Mouse (Mus musculus) kidney, adult 9 months (tissue): ENCODE measurements around the gene Ubl4b.

ENCODE experiments used
- DNase-seq: peaks from one replicate; pipeline ENCODE4 v3.0.0; 2022

Gene Ubl4b

DNA sequence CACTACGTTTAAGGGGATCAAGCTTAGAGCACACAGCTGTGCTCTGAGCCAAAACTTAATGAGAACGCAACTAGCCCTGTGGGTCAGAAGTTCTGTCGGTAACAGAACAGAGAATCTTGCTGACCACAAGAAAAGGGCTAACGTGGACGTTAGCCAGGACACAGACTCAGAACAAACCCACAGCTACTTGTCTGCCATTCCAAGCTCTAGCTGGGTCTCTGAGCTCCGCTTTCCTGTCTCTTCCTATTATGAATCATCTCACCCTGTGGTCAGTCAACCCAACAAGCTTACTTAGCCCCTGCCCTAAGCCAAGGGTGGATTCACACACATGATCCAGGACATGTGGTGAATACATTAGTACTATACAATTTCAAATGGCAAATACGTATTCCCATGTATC lies 12.9 kb upstream of the Ubl4b start:
- peak; percentile 36 for DNase-seq

GRCm38 (mm10) chr3:107565331-107565730 lies 10.5 kb upstream of the Ubl4b start:
- DNase-seq, result no peak

DNA sequence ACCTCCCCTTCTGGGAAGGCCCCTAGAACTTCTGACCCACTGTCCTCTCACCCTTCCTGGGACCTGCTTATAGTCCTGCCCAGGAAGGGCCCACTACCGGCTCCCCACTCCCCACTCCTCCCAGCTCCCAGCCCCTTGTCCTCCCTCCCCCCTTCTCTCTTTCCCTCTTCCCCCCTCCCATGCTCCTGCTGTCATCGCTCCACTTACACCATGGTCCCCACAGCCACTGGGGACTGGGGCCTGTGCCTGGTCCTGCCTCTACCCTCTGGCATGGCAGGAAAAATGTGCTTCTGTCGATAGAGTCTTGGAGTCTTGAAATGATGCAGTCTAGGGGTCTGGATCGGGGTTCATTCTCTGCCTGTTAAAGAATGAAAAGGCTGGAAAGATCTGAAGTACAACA lies 9.0 kb upstream of the Ubl4b start:
- DNase-seq, result no peak

- no peak for DNase-seq
Observed at GRCm38 (mm10) chr3:107562591-107562990, 7.7 kb upstream of the Ubl4b start.

DNA sequence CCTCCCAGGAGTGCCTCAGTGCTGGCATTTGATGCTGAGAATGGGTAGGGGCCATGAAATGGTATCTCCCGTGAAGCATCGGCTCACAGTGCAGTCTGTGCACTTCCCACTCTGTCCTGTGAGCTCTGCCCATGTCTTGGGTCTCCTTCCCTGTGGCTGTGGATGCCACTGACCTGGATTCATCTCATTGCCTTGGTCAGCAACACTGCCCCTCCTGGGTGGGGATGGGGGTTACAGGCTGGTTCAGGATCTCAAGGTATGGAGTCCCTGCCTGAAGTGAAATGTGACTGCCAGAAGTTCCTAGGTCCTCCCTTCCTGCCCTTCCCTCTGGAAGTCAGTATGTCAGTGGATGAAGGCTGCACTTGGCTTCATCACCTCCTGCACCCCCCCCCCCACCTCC lies 7.2 kb upstream of the Ubl4b start:
- DNase-seq, result no peak

DNA sequence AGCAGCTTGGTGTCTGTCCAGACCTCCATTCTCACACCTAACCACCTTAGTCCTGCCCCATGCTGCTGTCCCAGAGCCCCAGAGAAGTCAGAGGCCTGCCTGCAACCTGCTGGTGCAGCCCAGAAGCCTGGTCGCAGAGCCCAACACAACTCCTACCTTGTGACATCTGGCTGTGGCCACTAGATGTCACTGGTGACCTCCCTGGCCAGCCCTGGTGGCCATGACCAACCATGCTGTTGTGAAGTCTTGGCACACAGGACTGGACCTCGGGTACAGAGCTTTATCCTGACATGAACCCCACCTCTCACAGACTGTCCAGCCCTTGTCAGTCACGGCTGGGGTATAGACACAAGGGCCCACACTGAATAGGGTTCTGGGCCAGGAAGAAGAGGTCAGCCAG lies 4.3 kb upstream of the Ubl4b start:
- peak; percentile 77 for DNase-seq

DNA sequence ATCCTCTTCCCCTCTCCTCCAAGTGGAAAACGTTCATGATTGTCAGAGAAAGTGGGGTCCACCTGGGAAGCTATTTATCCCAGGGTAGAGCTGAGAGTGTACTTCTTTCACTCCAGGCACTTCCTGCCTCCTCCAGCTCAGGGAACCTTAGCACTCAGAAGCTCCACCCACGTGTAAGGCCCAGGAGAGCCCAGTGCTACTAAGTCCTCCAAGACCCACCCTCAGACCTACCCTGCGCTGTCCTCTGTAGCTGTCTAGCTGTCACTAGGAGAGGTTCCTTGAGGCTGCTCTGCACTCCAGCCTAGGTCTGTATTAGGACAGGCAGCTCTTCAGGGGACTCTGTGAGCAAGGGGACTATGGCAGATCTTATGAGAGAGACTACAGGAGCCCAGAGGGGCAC lies 3.9 kb upstream of the Ubl4b start:
- DNase-seq, result no peak

GRCm38 (mm10) chr3:107550409-107551049 lies 4.3 kb downstream of the Ubl4b start:
- peak; percentile 62 for DNase-seq

GRCm38 (mm10) chr3:107546956-107547355 lies 7.9 kb downstream of the Ubl4b start:
- peak; percentile 80 for DNase-seq

GRCm38 (mm10) chr3:107545716-107546412 lies 9.0 kb downstream of the Ubl4b start:
- DNase-seq, result peak; percentile 15

GRCm38 (mm10) chr3:107545278-107545677 lies 9.6 kb downstream of the Ubl4b start:
- no peak for DNase-seq

- DNase-seq, result no peak
Observed at GRCm38 (mm10) chr3:107543158-107544080, 11.5 kb downstream of the Ubl4b start.

DNA sequence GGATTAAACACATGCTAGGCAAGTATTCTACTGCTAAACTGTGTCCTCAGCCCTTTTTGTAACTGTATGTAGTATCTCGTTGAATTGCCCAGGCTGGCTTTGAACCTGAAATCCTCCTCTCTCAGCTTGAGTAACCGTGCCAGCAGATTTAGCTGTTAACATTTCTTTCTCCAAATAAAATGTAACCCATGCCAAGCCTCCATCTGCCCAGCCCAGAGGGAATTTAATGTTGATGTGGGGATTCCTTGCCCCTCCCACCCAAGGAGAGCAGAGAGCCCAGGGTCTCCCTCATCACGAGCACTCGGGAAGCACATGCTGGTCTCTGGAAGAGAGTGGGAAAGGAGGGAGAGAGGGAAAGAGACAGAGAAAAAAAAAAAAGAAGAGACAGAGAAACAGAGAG lies 12.3 kb downstream of the Ubl4b start:
- no peak for DNase-seq

- DNase-seq, result no peak
Observed at GRCm38 (mm10) chr3:107537504-107537889, 17.4 kb downstream of the Ubl4b start.

DNA sequence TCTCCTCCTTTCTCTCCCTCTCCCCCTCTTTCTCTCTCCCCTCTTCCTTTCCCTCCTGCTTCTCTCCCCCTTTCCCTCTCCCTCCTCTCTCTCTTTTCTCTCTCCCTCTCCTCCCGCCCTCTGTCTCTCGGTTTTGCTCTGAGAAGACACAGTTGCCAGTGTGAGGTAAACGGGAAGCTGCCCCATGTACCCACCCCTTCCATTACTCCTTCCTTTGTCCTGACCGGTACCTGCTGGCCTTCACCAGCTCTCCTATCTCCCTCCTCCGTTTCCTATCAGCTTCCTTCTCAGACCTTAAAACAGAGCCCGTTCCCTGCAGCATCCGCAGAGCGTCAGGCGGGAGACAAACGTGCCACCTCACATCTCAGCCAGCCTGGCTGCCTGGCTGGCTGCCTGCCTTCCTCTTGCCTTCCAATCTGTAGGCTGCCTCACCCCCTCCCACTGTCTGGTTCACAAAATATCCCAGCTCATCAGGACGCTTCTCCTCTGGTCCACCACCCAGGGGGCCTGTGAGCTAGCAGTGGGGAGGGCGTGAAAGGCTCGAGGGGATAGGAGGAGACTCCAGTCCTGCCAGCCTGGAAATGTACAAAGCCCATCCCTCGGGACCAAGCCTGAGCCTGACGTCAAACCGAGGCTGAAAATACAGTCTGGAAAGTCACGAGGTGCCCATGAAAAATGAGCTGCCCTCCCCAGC lies 17.9 kb downstream of the Ubl4b start:
- no peak for DNase-seq

- DNase-seq, result no peak
Observed at GRCm38 (mm10) chr3:107534951-107535350, 19.9 kb downstream of the Ubl4b start.

DNA sequence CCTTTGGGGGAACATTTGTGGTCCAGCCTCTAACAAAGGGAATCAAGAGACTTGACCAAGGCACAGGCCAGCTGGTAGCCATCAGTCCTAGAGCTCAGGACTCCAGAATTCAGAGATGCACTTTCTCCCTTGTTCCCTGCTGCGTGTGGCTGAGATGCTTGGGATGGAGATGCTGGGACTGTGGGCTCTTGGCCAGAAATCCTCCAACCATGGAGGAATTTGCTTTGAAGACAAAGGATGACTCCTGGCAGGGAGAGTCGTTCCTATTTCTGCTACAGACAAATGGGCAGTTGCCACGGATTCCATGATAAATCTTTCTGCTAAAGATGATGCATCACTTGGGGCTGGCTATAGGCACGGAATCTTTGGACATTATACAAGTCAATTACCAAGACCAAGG lies 21.3 kb downstream of the Ubl4b start:
- DNase-seq, result no peak

GRCm38 (mm10) chr3:107530581-107530980 lies 24.3 kb downstream of the Ubl4b start:
- no peak for DNase-seq

GRCm38 (mm10) chr3:107529182-107529581 lies 25.7 kb downstream of the Ubl4b start:
- DNase-seq, result no peak

DNA sequence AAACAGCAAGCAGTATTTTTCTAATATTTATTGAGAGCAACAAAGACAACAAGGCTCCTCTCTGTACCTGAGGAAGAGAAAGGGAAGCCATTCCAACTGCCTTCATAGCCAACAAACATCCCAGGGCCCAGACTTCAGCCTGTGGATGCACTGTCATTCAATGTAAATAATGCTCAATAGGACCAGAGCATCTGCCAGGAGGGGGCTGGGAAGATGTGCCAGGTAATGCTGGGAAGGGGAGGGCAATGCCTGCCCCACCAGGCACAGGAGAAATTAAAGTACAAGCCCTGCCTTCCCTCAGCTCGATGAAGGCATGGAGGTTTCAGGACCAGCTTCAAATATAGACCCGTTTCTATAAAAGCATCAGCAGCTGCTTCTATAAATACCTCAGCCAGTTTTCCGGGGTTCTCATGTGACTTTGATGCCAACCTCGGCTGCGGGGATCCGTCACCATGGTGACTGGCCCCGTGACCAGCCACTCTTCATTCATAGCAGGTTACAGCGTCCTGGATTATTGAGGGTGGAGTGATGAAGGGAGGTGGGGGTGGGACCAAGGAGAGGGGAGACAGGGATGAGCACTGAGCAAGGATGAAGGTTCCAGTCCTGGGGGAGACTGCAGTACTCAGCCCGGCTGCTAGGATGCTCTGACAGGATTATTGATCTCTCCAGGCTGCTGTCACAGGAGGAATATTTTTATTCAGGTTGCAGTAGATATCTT lies 26.3 kb downstream of the Ubl4b start:
- DNase-seq, result no peak

- no peak for DNase-seq
Observed at GRCm38 (mm10) chr3:107524547-107524946, 30.3 kb downstream of the Ubl4b start.

DNA sequence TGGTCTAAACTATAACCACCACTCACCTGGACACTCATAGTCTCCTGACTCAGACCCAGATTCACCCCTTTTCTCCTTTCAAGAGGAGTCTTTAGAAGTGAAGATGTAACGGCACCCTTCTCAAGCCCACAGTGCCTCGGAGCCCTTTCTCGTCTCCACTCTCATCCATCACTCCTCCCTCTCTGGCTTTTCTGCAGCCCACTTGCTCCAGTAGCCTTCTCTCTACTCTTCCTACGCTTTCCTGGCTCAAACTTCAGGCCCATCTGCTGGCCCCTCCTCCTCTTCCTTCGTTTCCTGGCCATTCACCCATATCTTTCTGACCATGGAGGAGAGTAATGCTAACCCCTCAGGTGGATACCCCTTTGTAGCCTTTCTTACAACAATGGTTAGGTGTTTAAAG lies 33.9 kb downstream of the Ubl4b start:
- DNase-seq, result no peak
